Comparison of ENCODE assay signal across 11 mouse cellular contexts in genomic region chr10:81092465-81093250, GRCm38 (mm10). TPM values are rescaled to one million over a fixed set of nuclear protein-coding genes. Genes with fewer than 3 reads are reported as not detected.
A peak's percentile ranks its signal among the peaks of the same experiment; 100 is the strongest.
DNase-seq lines count a peak whose midpoint lies in the region; ATAC-seq and TF ChIP-seq lines count a peak whose summit lies in the region.
"Had no signal": no experiment of that assay in that cellular context is flagged by ENCODE, and none has a peak within 500 bp of the region (broad histone marks: within the 10 kb centered on the region; RNA-seq: fewer than 3 reads in every experiment).

No protein-coding gene starts in this region.

- intact Hi-C loops in heart, postnatal 36 days (cut with DNase I): no loop called here

- ATAC-seq in kidney, embryonic 15.5 days (replicated peaks; ENCODE audit: low FRiP score): no peak
- ATAC-seq in liver, embryonic 14.5 days (ENCODE audit: insufficient read depth): peak; percentile 53
- ATAC-seq in hindbrain, embryonic 14.5 days (ENCODE audit: low FRiP score): no peak

- no peak for TF ChIP-seq EP300 in liver, embryonic 14.5 days (IDR thresholded peaks at IDR 0.05; ENCODE audit: low read depth)

- TF ChIP-seq POLR2A in kidney, adult 2 months (IDR thresholded peaks at IDR 0.05; ENCODE audit: low read depth, low read length): no peak

- no peak overlapping the region for H3K27ac ChIP-seq in kidney, adult 2 months (ENCODE audit: insufficient read depth, low read depth, low read length)
- H3K27ac ChIP-seq in kidney, embryonic 15.5 days: no peak overlapping the region
- peak overlapping the region; percentile 41 for H3K27ac ChIP-seq in liver, embryonic 14.5 days
- H3K27ac ChIP-seq in hindbrain, embryonic 14.5 days: no peak overlapping the region
- H3K27ac ChIP-seq: limb, embryonic 13.5 days had no signal

- 50% methylated on average over 22 of the region's 22 CpGs for WGBS in kidney, adult 2 months
- 58% methylated on average over 22 of the region's 22 CpGs for whole genome bisulfite sequencing in kidney, embryonic 15.5 days
- WGBS in liver, embryonic 14.5 days (ENCODE audit: insufficient replicate concordance): 45% methylated on average over 22 of the region's 22 CpGs
- WGBS in hindbrain, embryonic 14.5 days: 62% methylated on average over 22 of the region's 22 CpGs

- H3K27me3 ChIP-seq in kidney, adult 2 months (replicated peaks; ENCODE audit: control insufficient read depth, insufficient read depth, low read length): no peaks in the 10 kb centered on the region
- no peaks in the 10 kb centered on the region for H3K27me3 ChIP-seq in kidney, embryonic 15.5 days
- H3K27me3 ChIP-seq in liver, embryonic 14.5 days (ENCODE audit: control insufficient read depth, insufficient read depth, low read length): no peaks in the 10 kb centered on the region
- no peaks in the 10 kb centered on the region for H3K27me3 ChIP-seq in hindbrain, embryonic 14.5 days (ENCODE audit: control insufficient read depth, insufficient read depth, low read length)

- H3K4me2 ChIP-seq in kidney, embryonic 15.5 days: no peak overlapping the region
- no peak overlapping the region for H3K4me2 ChIP-seq in liver, embryonic 14.5 days (ENCODE audit: low read depth)
- no peak overlapping the region for H3K4me2 ChIP-seq in hindbrain, embryonic 14.5 days (replicated peaks)
- H3K4me2 ChIP-seq: limb, embryonic 13.5 days had no signal

- no peak overlapping the region for H3K9ac ChIP-seq in kidney, embryonic 15.5 days
- no peak overlapping the region for H3K9ac ChIP-seq in liver, embryonic 14.5 days (replicated peaks)
- no peak overlapping the region for H3K9ac ChIP-seq in hindbrain, embryonic 14.5 days
- H3K9ac ChIP-seq: limb, embryonic 13.5 days had no signal

- no peak overlapping the region for H3K4me3 ChIP-seq in kidney, adult 2 months (ENCODE audit: insufficient read depth, low read depth, low read length)
- no peak overlapping the region for H3K4me3 ChIP-seq in kidney, embryonic 15.5 days (replicated peaks)
- peak overlapping the region; percentile 16 to 27; a peak in 3 of 4 replicates for H3K4me3 ChIP-seq in liver, embryonic 14.5 days (ENCODE audit: insufficient read depth in 1 of 2, low read depth in 2 of 2, low read length in 2 of 2)
- no peak overlapping the region for H3K4me3 ChIP-seq in hindbrain, embryonic 14.5 days (replicated peaks; ENCODE audit: low read length)
- H3K4me3 ChIP-seq: limb, embryonic 13.5 days had no signal

- no peaks in the 10 kb centered on the region for H3K9me3 ChIP-seq in kidney, embryonic 15.5 days (replicated peaks)
- H3K9me3 ChIP-seq in liver, embryonic 14.5 days (ENCODE audit: control insufficient read depth, low read length): peaks cover 3% of the 10 kb centered on the region
- H3K9me3 ChIP-seq in hindbrain, embryonic 14.5 days (ENCODE audit: control insufficient read depth, low read length): no peaks in the 10 kb centered on the region

- H3K4me1 ChIP-seq in kidney, adult 2 months (ENCODE audit: control insufficient read depth, insufficient read depth, low read length): no peaks in the 10 kb centered on the region; the same call in 1 of the 2 replicates
- 0 out of 2 replicates have a peak, but pooled peaks cover 4% of the 10 kb centered on the region for H3K4me1 ChIP-seq in kidney, embryonic 15.5 days
- peaks cover 19 to 40% of the 10 kb centered on the region in 2 experiments for H3K4me1 ChIP-seq in liver, embryonic 14.5 days (replicated peaks; ENCODE audit: control insufficient read depth in 2 of 2, insufficient read depth in 2 of 2, low read length in 1 of 2)
- H3K4me1 ChIP-seq in hindbrain, embryonic 14.5 days (replicated peaks; ENCODE audit: control insufficient read depth, insufficient read depth, low read length): no peaks in the 10 kb centered on the region

- no peaks in the 10 kb centered on the region for H3K36me3 ChIP-seq in kidney, adult 2 months (ENCODE audit: control insufficient read depth, insufficient read depth, low read length)
- no peaks in the 10 kb centered on the region for H3K36me3 ChIP-seq in kidney, embryonic 15.5 days
- no peaks in the 10 kb centered on the region for H3K36me3 ChIP-seq in liver, embryonic 14.5 days (replicated peaks; ENCODE audit: control insufficient read depth, insufficient read depth, low read depth)
- no peaks in the 10 kb centered on the region for H3K36me3 ChIP-seq in hindbrain, embryonic 14.5 days (replicated peaks; ENCODE audit: control insufficient read depth, insufficient read depth)
- H3K36me3 ChIP-seq: limb, embryonic 13.5 days had no signal

- peak; percentile 81 for DNase-seq in kidney, adult 2 months
- peak; percentile 49 to 60 for DNase-seq in adrenal gland, adult 18-20 months (ENCODE audit: low spot score in 2 of 2)
- peak; percentile 40 to 57 for DNase-seq in heart, postnatal 36 days
- peak; percentile 50 to 59 (median 54) for DNase-seq in liver, embryonic 14.5 days (ENCODE audit: low read depth in 3 of 3, low spot score in 3 of 3)
- no peak for DNase-seq in neural tube, embryonic 10.5 days (ENCODE audit: extremely low spot score, low spot score)
- no peak for DNase-seq in cerebellum, postnatal 36 days
- no peak for DNase-seq in hindbrain, embryonic 14.5 days (ENCODE audit: low spot score)
- DNase-seq: cerebellum, adult 2 months had no signal

- no peak for TF ChIP-seq CTCF in kidney, adult 2 months (conservative IDR thresholded peaks at IDR 0.05; ENCODE audit: insufficient read depth, insufficient read length, low read depth, low read length)
- no peak for TF ChIP-seq CTCF in liver, embryonic 14.5 days (IDR thresholded peaks at IDR 0.05; ENCODE audit: low read depth)

RNA-seq across cellular contexts. Expression of gene Creb3l3, which starts 6.0 kb away (rescaled TPM):
- polyA plus RNA-seq in kidney, adult 2 months (2012; rRNA removed): 0.20 and 0.52 TPM in 2 replicates
- polyA plus RNA-seq in kidney, embryonic 15.5 days (2015; fragmentation: Nextera tagmentation; extraction: Ambion mirVana): 0.64 and 0.77 TPM in 2 replicates
- 1 to 10 TPM in 1 of 2 experiments, under 1 TPM in 1; 0.93 to 1.3 TPM for total RNA-seq in adrenal gland, adult 18-20 months (2021)
- 1 to 10 TPM in 1 of 2 experiments, under 1 TPM in 1; 0.95 to 1.1 TPM for total RNA-seq in heart, postnatal 36 days (2021)
- 10.9 and 11.0 TPM in 2 replicates for polyA plus RNA-seq in liver, embryonic 14.5 days (2012; rRNA removed)
- polyA plus RNA-seq in liver, embryonic 14.5 days (2014; fragmentation: Nextera tagmentation; extraction: Ambion mirVana): 16.8 and 20.1 TPM in 2 replicates
- polyA plus RNA-seq in hindbrain, embryonic 14.5 days (2014; fragmentation: Nextera tagmentation; extraction: Ambion mirVana): 0.09 and 0.32 TPM in 2 replicates
- total RNA-seq: MEL had no signal

RNA-seq across cellular contexts. Expression of gene Map2k2, which starts 13.1 kb away (rescaled TPM):
- polyA plus RNA-seq in kidney, adult 2 months (2012; rRNA removed): 173 and 180 TPM in 2 replicates
- 182 and 202 TPM in 2 replicates for polyA plus RNA-seq in kidney, embryonic 15.5 days (2015; fragmentation: Nextera tagmentation; extraction: Ambion mirVana)
- total RNA-seq in adrenal gland, adult 18-20 months (2021): 100 to 1,000 TPM; 165 to 179 TPM
- total RNA-seq in heart, postnatal 36 days (2021): 100 to 1,000 TPM; 113 to 125 TPM
- polyA plus RNA-seq in liver, embryonic 14.5 days (2012; rRNA removed): 56.0 and 60.3 TPM in 2 replicates
- 90.0 and 98.9 TPM in 2 replicates for polyA plus RNA-seq in liver, embryonic 14.5 days (2014; fragmentation: Nextera tagmentation; extraction: Ambion mirVana)
- polyA plus RNA-seq in hindbrain, embryonic 14.5 days (2014; fragmentation: Nextera tagmentation; extraction: Ambion mirVana): 222 and 230 TPM in 2 replicates

RNA-seq across cellular contexts. Expression of gene Thop1, which starts 22.8 kb away (rescaled TPM):
- 22.2 and 26.1 TPM in 2 replicates for polyA plus RNA-seq in kidney, adult 2 months (2012; rRNA removed)
- 62.5 and 67.4 TPM in 2 replicates for polyA plus RNA-seq in kidney, embryonic 15.5 days (2015; fragmentation: Nextera tagmentation; extraction: Ambion mirVana)
- 10 to 100 TPM; 34.0 to 64.4 TPM for total RNA-seq in adrenal gland, adult 18-20 months (2021)
- 10 to 100 TPM; 11.9 to 13.1 TPM for total RNA-seq in heart, postnatal 36 days (2021)
- polyA plus RNA-seq in liver, embryonic 14.5 days (2012; rRNA removed): 20.5 and 21.7 TPM in 2 replicates
- 15.0 and 17.7 TPM in 2 replicates for polyA plus RNA-seq in liver, embryonic 14.5 days (2014; fragmentation: Nextera tagmentation; extraction: Ambion mirVana)
- 35.9 and 37.2 TPM in 2 replicates for polyA plus RNA-seq in hindbrain, embryonic 14.5 days (2014; fragmentation: Nextera tagmentation; extraction: Ambion mirVana)

RNA-seq across cellular contexts. Expression of gene Sgta, which starts 32.7 kb away (rescaled TPM):
- 183 and 212 TPM in 2 replicates for polyA plus RNA-seq in kidney, adult 2 months (2012; rRNA removed)
- polyA plus RNA-seq in kidney, embryonic 15.5 days (2015; fragmentation: Nextera tagmentation; extraction: Ambion mirVana): 201 and 226 TPM in 2 replicates
- 100 to 1,000 TPM; 220 to 229 TPM for total RNA-seq in adrenal gland, adult 18-20 months (2021)
- 10 to 100 TPM; 96.1 to 99.9 TPM for total RNA-seq in heart, postnatal 36 days (2021)
- polyA plus RNA-seq in liver, embryonic 14.5 days (2012; rRNA removed): 38.4 and 43.6 TPM in 2 replicates
- 43.8 and 48.0 TPM in 2 replicates for polyA plus RNA-seq in liver, embryonic 14.5 days (2014; fragmentation: Nextera tagmentation; extraction: Ambion mirVana)
- 260 and 276 TPM in 2 replicates for polyA plus RNA-seq in hindbrain, embryonic 14.5 days (2014; fragmentation: Nextera tagmentation; extraction: Ambion mirVana)

RNA-seq across cellular contexts. Expression of gene Zbtb7a, which starts 42.4 kb away (rescaled TPM):
- 36.0 and 37.1 TPM in 2 replicates for polyA plus RNA-seq in kidney, adult 2 months (2012; rRNA removed)
- 25.6 and 26.6 TPM in 2 replicates for polyA plus RNA-seq in kidney, embryonic 15.5 days (2015; fragmentation: Nextera tagmentation; extraction: Ambion mirVana)
- 10 to 100 TPM; 65.3 to 84.8 TPM for total RNA-seq in adrenal gland, adult 18-20 months (2021)
- total RNA-seq in heart, postnatal 36 days (2021): 10 to 100 TPM; 37.9 to 39.5 TPM
- polyA plus RNA-seq in liver, embryonic 14.5 days (2012; rRNA removed): 15.2 and 16.3 TPM in 2 replicates
- 25.1 and 30.8 TPM in 2 replicates for polyA plus RNA-seq in liver, embryonic 14.5 days (2014; fragmentation: Nextera tagmentation; extraction: Ambion mirVana)
- polyA plus RNA-seq in hindbrain, embryonic 14.5 days (2014; fragmentation: Nextera tagmentation; extraction: Ambion mirVana): 12.4 and 14.4 TPM in 2 replicates

Comparison
In these comparisons a context has a peak if more than half of its experiments do, and no peak if none do; other contexts are left out.
1. DNase-seq: peak in kidney, adult 2 months (single experiment), adrenal gland, adult 18-20 months (2 of 2), heart, postnatal 36 days (2 of 2) and liver, embryonic 14.5 days (3 of 3); none in neural tube, embryonic 10.5 days (single experiment), cerebellum, postnatal 36 days (0 of 2) and hindbrain, embryonic 14.5 days (single experiment).
2. H3K4me3 ChIP-seq: peak in liver, embryonic 14.5 days (2 of 2); none in kidney, adult 2 months (single experiment), kidney, embryonic 15.5 days (single experiment) and hindbrain, embryonic 14.5 days (single experiment).